Mouse (Mus musculus): ENCODE measurements around the gene Lsm14a. TPM values are rescaled to one million over a fixed set of nuclear protein-coding genes. Genes with fewer than 3 reads are reported as not detected.

Gene Lsm14a
- polyA plus RNA-seq, 1 experiment from 2014 or later, result 40.0 TPM

GRCm38 (mm10) chr7:34312786-34313442, 80.2 kb downstream of the Lsm14a start:
- no peaks in the 10 kb centered on the region for H3K27me3 ChIP-seq (ENCODE audit: control insufficient read depth, insufficient read depth, low read length)
- under 1% methylated on average over 65 of the region's 73 CpGs for WGBS
- H3K9me3 ChIP-seq (ENCODE audit: control insufficient read depth, low read length), result no peaks in the 10 kb centered on the region

DNA sequence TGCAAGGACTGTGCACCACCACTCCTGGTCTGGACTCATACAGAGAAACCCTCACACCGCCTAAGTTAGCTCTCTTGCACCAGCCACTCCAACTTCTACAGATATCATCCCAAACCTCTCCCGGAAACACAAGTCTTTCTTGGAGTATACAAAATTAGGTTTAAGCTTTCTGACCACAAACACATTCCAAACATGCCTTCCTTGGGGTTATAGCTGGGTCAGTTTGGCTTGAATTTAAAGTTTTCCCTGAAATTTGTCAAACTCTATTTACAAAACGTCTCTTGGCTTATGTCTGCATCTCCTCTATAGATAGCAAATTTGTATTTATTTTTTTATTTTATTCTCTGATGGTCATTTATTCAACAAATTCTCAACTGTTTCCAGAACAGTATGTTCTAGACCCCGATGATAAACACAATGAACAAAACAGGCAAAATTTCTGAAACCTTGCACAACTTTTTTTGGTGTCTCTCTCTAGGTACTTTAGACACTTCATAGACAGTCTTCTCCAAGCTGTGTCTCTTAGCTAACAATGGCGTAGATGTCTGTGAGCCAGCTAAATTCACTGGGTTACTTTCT, 83.8 kb downstream of the Lsm14a start:
- Histone ChIP-seq H3K27ac (replicated peaks in 1 of 2; ENCODE audit: control insufficient read depth in 1 of 2, insufficient read depth in 1 of 2, low read depth in 2 of 2, low read length in 2 of 2) (peak overlapping the region; percentile 21 to 72; a peak in 2 of 4 replicates), H3K36me3 (ENCODE audit: control insufficient read depth, insufficient read depth, low read length) (peaks cover 4% of the 10 kb centered on the region; the same call in 1 of the 2 replicates), H3K4me1 (ENCODE audit: control insufficient read depth in 2 of 2, insufficient read depth in 2 of 2, low read length in 2 of 2) (peaks cover 10 to 58% of the 10 kb centered on the region in 2 experiments), H3K27me3 (ENCODE audit: control insufficient read depth, insufficient read depth, low read length) (no peaks in the 10 kb centered on the region), H3K4me2 (ENCODE audit: low read length) (peak overlapping the region; percentile 37; the same call in 1 of the 2 replicates), H3K9ac (ENCODE audit: low read length) (no peak overlapping the region), H3K9me3 (ENCODE audit: control insufficient read depth, low read length) (no peaks in the 10 kb centered on the region), H3K4me3 (ENCODE audit: control insufficient read depth in 1 of 2, insufficient read depth in 1 of 2, low read depth in 1 of 2, low read length in 2 of 2) (no peak overlapping the region)
- 42% methylated on average over 5 of the region's 5 CpGs for WGBS
- ATAC-seq (ENCODE audit: insufficient number of reproducible peaks, insufficient read depth, low FRiP score, low read depth), result no peak

More at GRCm38 (mm10) chr7:34312786-34313442, 80.2 kb downstream of the Lsm14a start:
- Histone ChIP-seq H3K9ac (ENCODE audit: low read length) (peak overlapping the region; percentile 86), H3K4me2 (ENCODE audit: low read length) (peak overlapping the region; percentile 73), H3K27ac (replicated peaks in 1 of 2; ENCODE audit: control insufficient read depth in 1 of 2, insufficient read depth in 1 of 2, low read depth in 2 of 2, low read length in 2 of 2) (peak overlapping the region; percentile 86 to 95), H3K36me3 (ENCODE audit: control insufficient read depth, insufficient read depth, low read length) (peaks cover 4% of the 10 kb centered on the region; the same call in 1 of the 2 replicates), H3K4me3 (ENCODE audit: control insufficient read depth in 1 of 2, insufficient read depth in 1 of 2, low read depth in 1 of 2, low read length in 2 of 2) (peak overlapping the region; percentile 82 to 92), H3K4me1 (ENCODE audit: control insufficient read depth in 2 of 2, insufficient read depth in 2 of 2, low read length in 2 of 2) (peaks cover 4 to 33% of the 10 kb centered on the region in 2 experiments; a peak in 3 of 4 replicates)
- peak; percentile 88 for ATAC-seq (ENCODE audit: insufficient number of reproducible peaks, insufficient read depth, low FRiP score, low read depth)

- no peaks in the 10 kb centered on the region for H3K9me3 ChIP-seq (ENCODE audit: control insufficient read depth, low read length)
- no peaks in the 10 kb centered on the region for H3K27me3 ChIP-seq (ENCODE audit: control insufficient read depth, insufficient read depth, low read length)
- H3K4me3 ChIP-seq (ENCODE audit: control insufficient read depth in 1 of 2, insufficient read depth in 1 of 2, low read depth in 1 of 2, low read length in 2 of 2), result no peak overlapping the region
- H3K36me3 ChIP-seq (ENCODE audit: control insufficient read depth, insufficient read depth, low read length), result peaks cover 4% of the 10 kb centered on the region; the same call in 1 of the 2 replicates
- 9% methylated on average over 5 of the region's 5 CpGs for WGBS
- no peak for ATAC-seq (ENCODE audit: insufficient number of reproducible peaks, insufficient read depth, low FRiP score, low read depth)
- H3K4me2 ChIP-seq (ENCODE audit: low read length), result peak overlapping the region; percentile 37
- H3K9ac ChIP-seq (ENCODE audit: low read length), result 0 out of 2 replicates have a peak overlapping the region, but pooled peaks have one; percentile 16
- peaks cover 10 to 55% of the 10 kb centered on the region in 2 experiments for H3K4me1 ChIP-seq (ENCODE audit: control insufficient read depth in 2 of 2, insufficient read depth in 2 of 2, low read length in 2 of 2)
- peak overlapping the region; percentile 46 to 72; a peak in 3 of 4 replicates for H3K27ac ChIP-seq (replicated peaks in 1 of 2; ENCODE audit: control insufficient read depth in 1 of 2, insufficient read depth in 1 of 2, low read depth in 2 of 2, low read length in 2 of 2)
Observed at GRCm38 (mm10) chr7:34308586-34308985, 84.5 kb downstream of the Lsm14a start.

DNA sequence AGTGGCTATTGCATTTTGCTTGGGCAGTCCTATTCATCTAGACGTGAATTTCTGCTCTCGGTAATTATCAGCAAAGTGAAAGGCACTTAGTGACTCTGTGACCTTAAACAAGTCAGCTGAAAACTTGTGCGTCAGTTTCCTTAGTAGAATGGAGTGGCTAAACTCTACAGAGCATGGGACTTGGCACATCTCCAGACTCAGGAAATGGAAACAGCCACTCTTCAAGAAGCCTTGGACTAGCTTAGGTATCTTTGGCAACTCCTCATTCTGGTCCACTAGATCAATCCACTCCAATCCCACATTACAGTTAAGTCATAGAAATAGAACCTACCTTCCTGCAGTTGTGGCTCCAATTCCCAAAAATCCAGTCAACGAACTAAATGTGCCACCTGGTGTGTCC, 87.7 kb downstream of the Lsm14a start:
- peaks cover 13 to 60% of the 10 kb centered on the region in 2 experiments for H3K4me1 ChIP-seq (ENCODE audit: control insufficient read depth in 2 of 2, insufficient read depth in 2 of 2, low read length in 2 of 2)
- ATAC-seq (ENCODE audit: insufficient number of reproducible peaks, insufficient read depth, low FRiP score, low read depth), result no peak
- H3K27ac ChIP-seq (replicated peaks in 1 of 2; ENCODE audit: control insufficient read depth in 1 of 2, insufficient read depth in 1 of 2, low read depth in 2 of 2, low read length in 2 of 2), result peak overlapping the region; percentile 57 to 72
- no peaks in the 10 kb centered on the region for H3K9me3 ChIP-seq (ENCODE audit: control insufficient read depth, low read length)
- no peaks in the 10 kb centered on the region for H3K27me3 ChIP-seq (ENCODE audit: control insufficient read depth, insufficient read depth, low read length)
- peak overlapping the region; percentile 51 for H3K4me2 ChIP-seq (ENCODE audit: low read length)
- peak overlapping the region; percentile 22 for H3K9ac ChIP-seq (ENCODE audit: low read length)
- H3K36me3 ChIP-seq (ENCODE audit: control insufficient read depth, insufficient read depth, low read length), result peaks cover 5% of the 10 kb centered on the region; the same call in 1 of the 2 replicates
- WGBS, result 25% methylated on average over 4 of the region's 4 CpGs
- H3K4me3 ChIP-seq (ENCODE audit: control insufficient read depth in 1 of 2, insufficient read depth in 1 of 2, low read depth in 1 of 2, low read length in 2 of 2), result no peak overlapping the region

- Histone ChIP-seq H3K4me1 (ENCODE audit: control insufficient read depth in 2 of 2, insufficient read depth in 2 of 2, low read length in 2 of 2) (peaks cover 9 to 50% of the 10 kb centered on the region in 2 experiments), H3K9me3 (ENCODE audit: control insufficient read depth, low read length) (no peaks in the 10 kb centered on the region), H3K27me3 (ENCODE audit: control insufficient read depth, insufficient read depth, low read length) (no peaks in the 10 kb centered on the region), H3K4me2 (ENCODE audit: low read length) (peak overlapping the region; percentile 21), H3K27ac (replicated peaks in 1 of 2; ENCODE audit: control insufficient read depth in 1 of 2, insufficient read depth in 1 of 2, low read depth in 2 of 2, low read length in 2 of 2) (peak overlapping the region; percentile 80 to 85), H3K36me3 (ENCODE audit: control insufficient read depth, insufficient read depth, low read length) (0 out of 2 replicates have a peak, but pooled peaks cover 5% of the 10 kb centered on the region), H3K9ac (ENCODE audit: low read length) (no peak overlapping the region), H3K4me3 (ENCODE audit: control insufficient read depth in 1 of 2, insufficient read depth in 1 of 2, low read depth in 1 of 2, low read length in 2 of 2) (no peak overlapping the region)
- 65% methylated on average over 1 of the region's 1 CpGs for WGBS
- no peak for ATAC-seq (ENCODE audit: insufficient number of reproducible peaks, insufficient read depth, low FRiP score, low read depth)
Observed at GRCm38 (mm10) chr7:34302651-34303050, 90.5 kb downstream of the Lsm14a start.

DNA sequence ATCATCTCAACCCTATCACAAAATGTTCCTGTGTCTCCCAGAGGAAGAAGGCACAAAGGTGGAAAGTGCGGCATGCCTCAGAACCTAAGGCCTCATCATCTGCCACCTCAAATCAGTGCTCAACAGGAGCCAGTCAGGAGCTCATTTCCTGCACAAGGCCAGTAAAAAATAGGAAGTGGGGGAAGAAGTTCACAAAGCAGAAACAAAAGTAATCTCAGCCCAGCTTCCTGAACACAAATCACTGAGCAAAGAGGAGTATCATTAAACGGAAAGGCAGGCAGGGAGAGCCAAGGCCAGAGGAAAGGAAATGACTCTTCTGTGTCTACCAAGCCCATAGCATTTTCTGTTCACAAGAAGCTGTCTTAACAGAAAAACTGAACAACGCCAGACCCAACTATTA, 91.2 kb downstream of the Lsm14a start:
- Histone ChIP-seq H3K9me3 (ENCODE audit: control insufficient read depth, low read length) (no peaks in the 10 kb centered on the region), H3K9ac (ENCODE audit: low read length) (no peak overlapping the region), H3K36me3 (ENCODE audit: control insufficient read depth, insufficient read depth, low read length) (0 out of 2 replicates have a peak, but pooled peaks cover 5% of the 10 kb centered on the region), H3K4me2 (ENCODE audit: low read length) (peak overlapping the region; percentile 21; the same call in 1 of the 2 replicates), H3K27ac (replicated peaks in 1 of 2; ENCODE audit: control insufficient read depth in 1 of 2, insufficient read depth in 1 of 2, low read depth in 2 of 2, low read length in 2 of 2) (peak overlapping the region; percentile 82 to 85), H3K4me3 (ENCODE audit: control insufficient read depth in 1 of 2, insufficient read depth in 1 of 2, low read depth in 1 of 2, low read length in 2 of 2) (no peak overlapping the region), H3K4me1 (ENCODE audit: control insufficient read depth in 2 of 2, insufficient read depth in 2 of 2, low read length in 2 of 2) (peaks cover 9 to 47% of the 10 kb centered on the region in 2 experiments), H3K27me3 (ENCODE audit: control insufficient read depth, insufficient read depth, low read length) (no peaks in the 10 kb centered on the region)
- ATAC-seq (ENCODE audit: insufficient number of reproducible peaks, insufficient read depth, low FRiP score, low read depth), result peak; percentile 40; the same call in 1 of the 2 replicates
- WGBS, result 60% methylated on average over 3 of the region's 3 CpGs

GRCm38 (mm10) chr7:34298818-34299217, 94.3 kb downstream of the Lsm14a start:
- Histone ChIP-seq H3K4me2 (ENCODE audit: low read length) (no peak overlapping the region), H3K9ac (ENCODE audit: low read length) (no peak overlapping the region), H3K27ac (replicated peaks in 1 of 2; ENCODE audit: control insufficient read depth in 1 of 2, insufficient read depth in 1 of 2, low read depth in 2 of 2, low read length in 2 of 2) (no peak overlapping the region), H3K27me3 (ENCODE audit: control insufficient read depth, insufficient read depth, low read length) (no peaks in the 10 kb centered on the region), H3K9me3 (ENCODE audit: control insufficient read depth, low read length) (no peaks in the 10 kb centered on the region), H3K4me1 (ENCODE audit: control insufficient read depth in 2 of 2, insufficient read depth in 2 of 2, low read length in 2 of 2) (peaks cover 3 to 25% of the 10 kb centered on the region in 2 experiments; a peak in 3 of 4 replicates), H3K4me3 (ENCODE audit: control insufficient read depth in 1 of 2, insufficient read depth in 1 of 2, low read depth in 1 of 2, low read length in 2 of 2) (no peak overlapping the region), H3K36me3 (ENCODE audit: control insufficient read depth, insufficient read depth, low read length) (0 out of 2 replicates have a peak, but pooled peaks cover 5% of the 10 kb centered on the region)
- no peak for ATAC-seq (ENCODE audit: insufficient number of reproducible peaks, insufficient read depth, low FRiP score, low read depth)
- 72% methylated on average over 2 of the region's 2 CpGs for WGBS
